24 mouse cellular contexts compared by ENCODE assay signal in genomic region chr2:84316185-84316805, GRCm38 (mm10).
DNase-seq lines count a peak whose midpoint lies in the region; ATAC-seq and TF ChIP-seq lines count a peak whose summit lies in the region.
"Had no signal": no experiment of that assay in that cellular context is flagged by ENCODE, and none has a peak within 500 bp of the region (broad histone marks: within the 10 kb centered on the region; RNA-seq: fewer than 3 reads in every experiment).

No protein-coding gene starts in this region.

- TF ChIP-seq POLR2A in lung, adult 2 months (IDR thresholded peaks at IDR 0.05; ENCODE audit: borderline replicate concordance, extremely low read depth, low read depth, low read length), result no peak

- no peak overlapping the region for H3K4me2 ChIP-seq in liver, embryonic 14.5 days (ENCODE audit: low read depth)
- H3K4me2 ChIP-seq in lung, embryonic 14.5 days, result no peak overlapping the region
- H3K4me2 ChIP-seq: embryonic facial prominence, embryonic 13.5 days; forebrain, embryonic 12.5 days; forebrain, embryonic 15.5 days; hindbrain, embryonic 12.5 days; hindbrain, embryonic 15.5 days had no signal

- ATAC-seq in liver, embryonic 14.5 days (ENCODE audit: insufficient read depth), result peak; percentile 48; the same call in 1 of the 2 replicates
- no peak for ATAC-seq in lung, embryonic 14.5 days (ENCODE audit: insufficient read depth)
- ATAC-seq: activated CD4-positive, CD25-positive, alpha-beta regulatory T cell, adult 4 months; forebrain, embryonic 15.5 days had no signal

- no peak for TF ChIP-seq EP300 in liver, embryonic 14.5 days (IDR thresholded peaks at IDR 0.05; ENCODE audit: low read depth)

- H3K27me3 ChIP-seq in liver, embryonic 14.5 days (ENCODE audit: control insufficient read depth, insufficient read depth, low read length), result no peaks in the 10 kb centered on the region
- no peaks in the 10 kb centered on the region for H3K27me3 ChIP-seq in lung, embryonic 14.5 days (ENCODE audit: insufficient read depth, low read length)
- H3K27me3 ChIP-seq: embryonic facial prominence, embryonic 13.5 days; forebrain, embryonic 12.5 days; forebrain, embryonic 15.5 days; hindbrain, embryonic 12.5 days; hindbrain, embryonic 15.5 days had no signal

- H3K9ac ChIP-seq in liver, embryonic 14.5 days (replicated peaks), result no peak overlapping the region
- H3K9ac ChIP-seq in lung, embryonic 14.5 days, result no peak overlapping the region
- H3K9ac ChIP-seq: embryonic facial prominence, embryonic 13.5 days; forebrain, embryonic 12.5 days; forebrain, embryonic 15.5 days; hindbrain, embryonic 12.5 days; hindbrain, embryonic 15.5 days had no signal

- 0 out of 4 replicates have a peak, but pooled peaks cover 0 to 2% of the 10 kb centered on the region in 2 experiments for H3K4me1 ChIP-seq in liver, embryonic 14.5 days (replicated peaks; ENCODE audit: control insufficient read depth in 2 of 2, insufficient read depth in 2 of 2, low read length in 1 of 2)
- H3K4me1 ChIP-seq in lung, embryonic 14.5 days (ENCODE audit: insufficient read depth), result no peaks in the 10 kb centered on the region
- no peaks in the 10 kb centered on the region for H3K4me1 ChIP-seq in lung, adult 2 months (ENCODE audit: control insufficient read depth, insufficient read depth, low read length)
- H3K4me1 ChIP-seq: embryonic facial prominence, embryonic 10.5 days; embryonic facial prominence, embryonic 13.5 days; forebrain, embryonic 12.5 days; forebrain, embryonic 15.5 days; heart, embryonic 10.5 days; hindbrain, embryonic 12.5 days; hindbrain, embryonic 15.5 days had no signal

- no peak for TF ChIP-seq CTCF in liver, embryonic 14.5 days (IDR thresholded peaks at IDR 0.05; ENCODE audit: low read depth)
- TF ChIP-seq CTCF in lung, embryonic 14.5 days (IDR thresholded peaks at IDR 0.05; ENCODE audit: low read depth), result no peak
- no peak for TF ChIP-seq CTCF in lung, adult 2 months (IDR thresholded peaks at IDR 0.05; ENCODE audit: insufficient read depth, low read length)

- DNase-seq in liver, embryonic 14.5 days (ENCODE audit: low read depth in 3 of 3, low spot score in 3 of 3), result no peak
- no peak for DNase-seq in liver
- peak; percentile 36 for DNase-seq in lung, embryonic 14.5 days
- DNase-seq in lung, adult 2 months, result no peak
- peak; percentile 16 for DNase-seq in lung, postnatal 10 days
- DNase-seq in lung, postnatal 25 days (ENCODE audit: low spot score), result no peak
- no peak for DNase-seq in right cerebral cortex, postnatal 4 days
- DNase-seq: adrenal gland, adult 8-10 months; adrenal gland, postnatal 25 days; cerebellum, adult 11-12 months; cerebellum, adult 8-10 months; cerebellum, postnatal 36 days; embryo, embryonic 11 days; gastrocnemius, postnatal 25 days; heart, adult 2 months had no signal

- WGBS in liver, embryonic 14.5 days (ENCODE audit: insufficient replicate concordance), result 37% methylated on average over 4 of the region's 4 CpGs
- WGBS in lung, embryonic 14.5 days, result 62% methylated on average over 4 of the region's 4 CpGs
- WGBS in lung, adult 2 months, result 57% methylated on average over 4 of the region's 4 CpGs

- H3K36me3 ChIP-seq in liver, embryonic 14.5 days (replicated peaks; ENCODE audit: control insufficient read depth, insufficient read depth, low read depth), result no peaks in the 10 kb centered on the region
- no peaks in the 10 kb centered on the region for H3K36me3 ChIP-seq in lung, embryonic 14.5 days (ENCODE audit: insufficient read depth)
- H3K36me3 ChIP-seq: embryonic facial prominence, embryonic 10.5 days; embryonic facial prominence, embryonic 13.5 days; forebrain, embryonic 12.5 days; forebrain, embryonic 15.5 days; heart, embryonic 10.5 days; hindbrain, embryonic 12.5 days; hindbrain, embryonic 15.5 days had no signal

- no peaks in the 10 kb centered on the region for H3K9me3 ChIP-seq in liver, embryonic 14.5 days (ENCODE audit: control insufficient read depth, low read length)
- no peaks in the 10 kb centered on the region for H3K9me3 ChIP-seq in lung, embryonic 14.5 days (ENCODE audit: low read depth, low read length)
- H3K9me3 ChIP-seq: embryonic facial prominence, embryonic 10.5 days; embryonic facial prominence, embryonic 13.5 days; forebrain, embryonic 12.5 days; forebrain, embryonic 15.5 days; heart, embryonic 10.5 days; hindbrain, embryonic 12.5 days; hindbrain, embryonic 15.5 days had no signal

- no peak overlapping the region for H3K4me3 ChIP-seq in liver, embryonic 14.5 days (ENCODE audit: insufficient read depth in 1 of 2, low read depth in 2 of 2, low read length in 2 of 2)
- H3K4me3 ChIP-seq in lung, embryonic 14.5 days (ENCODE audit: low read depth, low read length), result no peak overlapping the region
- no peak overlapping the region for H3K4me3 ChIP-seq in lung, adult 2 months (replicated peaks; ENCODE audit: extremely low read depth, low read depth, low read length)
- H3K4me3 ChIP-seq: embryonic facial prominence, embryonic 10.5 days; embryonic facial prominence, embryonic 13.5 days; erythroblast, embryonic 14.5 days; forebrain, embryonic 12.5 days; forebrain, embryonic 15.5 days; heart, adult 2 months; heart, embryonic 10.5 days; hindbrain, embryonic 12.5 days; hindbrain, embryonic 15.5 days had no signal

- no peak overlapping the region for H3K27ac ChIP-seq in liver, embryonic 14.5 days
- no peak overlapping the region for H3K27ac ChIP-seq in lung, embryonic 14.5 days (ENCODE audit: low read depth)
- H3K27ac ChIP-seq: embryonic facial prominence, embryonic 10.5 days; embryonic facial prominence, embryonic 13.5 days; forebrain, embryonic 12.5 days; forebrain, embryonic 15.5 days; heart, adult 2 months; heart, embryonic 10.5 days; hindbrain, embryonic 12.5 days; hindbrain, embryonic 15.5 days had no signal

Comparison
In these comparisons a context has a peak if more than half of its experiments do, and no peak if none do; other contexts are left out.
1. DNase-seq: peak in lung, embryonic 14.5 days (single experiment) and lung, postnatal 10 days (single experiment); none in liver, embryonic 14.5 days (0 of 3), liver (single experiment), lung, adult 2 months (single experiment), lung, postnatal 25 days (single experiment) and right cerebral cortex, postnatal 4 days (single experiment).